Mouse (Mus musculus) MEL (cell line): ENCODE data around the gene Gmps. TPM values are rescaled to one million over a fixed set of nuclear protein-coding genes. Genes with fewer than 3 reads are reported as not detected.

Experiments used
- DNase-seq: peaks from one replicate; pipeline ENCODE4 v3.0.0; 2011; ENCODE audit warnings: low read depth, low spot score
- H3K27ac ChIP-seq: 2 replicates; pipeline ENCODE4 v1.5.1; 2012; ENCODE audit warnings: low read depth, mild to moderate bottlenecking, control low read depth, low read length, moderate library complexity; ENCODE audit not compliant: control insufficient read depth
- H3K27me3 ChIP-seq, 2 experiments: fragments of 150-350 bp in 1 of 2; sonication (generic) in 1 of 2; 2 replicates each; pipeline ENCODE4 v1.6.1; 2012; ENCODE audit warnings: low read length in 2 of 2, mild to moderate bottlenecking in 2 of 2, improper control_type of control experiment in 1 of 2, moderate library complexity in 1 of 2; ENCODE audit not compliant: insufficient read depth in 2 of 2, control insufficient read depth in 1 of 2
- H3K36me3 ChIP-seq, 2 experiments: 2 replicates each; pipeline ENCODE4 v1.6.1; 2012 to 2014; ENCODE audit warnings: low read length in 2 of 2, improper control_type of control experiment in 1 of 2, inconsistent platforms in 1 of 2, mild to moderate bottlenecking in 1 of 2; ENCODE audit not compliant: insufficient read depth in 2 of 2, control insufficient read depth in 1 of 2
- H3K4me1 ChIP-seq, 2 experiments: fragments of 150-350 bp in 1 of 2; sonication (generic) in 1 of 2; 2 replicates each; pipeline ENCODE4 v1.6.1; 2012; ENCODE audit warnings: low read length in 2 of 2, improper control_type of control experiment in 1 of 2, mild to moderate bottlenecking in 1 of 2; ENCODE audit not compliant: insufficient read depth in 2 of 2, control insufficient read depth in 1 of 2
- H3K4me3 ChIP-seq, 2 experiments: fragments of 150-350 bp in 1 of 2; sonication (generic) in 1 of 2; 2 replicates each; pipeline ENCODE4 v1.5.1; 2012; ENCODE audit warnings: low read depth in 2 of 2, low read length in 2 of 2, mild to moderate bottlenecking in 2 of 2, moderate library complexity in 2 of 2, control low read depth in 1 of 2, improper control_type of control experiment in 1 of 2; ENCODE audit not compliant: control insufficient read depth in 1 of 2, insufficient read depth in 1 of 2
- H3K79me2 ChIP-seq: 2 replicates; pipeline ENCODE4 v1.6.1; 2012; ENCODE audit warnings: mild to moderate bottlenecking, low read length, moderate library complexity; ENCODE audit not compliant: control insufficient read depth, poor library complexity, insufficient read depth
- H3K9ac ChIP-seq: 2 replicates; pipeline ENCODE4 v1.6.1; 2012; ENCODE audit warnings: low read depth, mild to moderate bottlenecking, control low read depth, low read length, moderate library complexity; ENCODE audit not compliant: control insufficient read depth, poor library complexity, severe bottlenecking
- H3K9me3 ChIP-seq: fragments of 150-350 bp; sonication (generic); replicated peaks from 2 replicates; pipeline ENCODE4 v1.6.1; 2012; ENCODE audit warnings: mild to moderate bottlenecking, low read length, improper control_type of control experiment, moderate library complexity; ENCODE audit not compliant: insufficient read depth
- CHD1 ChIP-seq: IDR thresholded peaks from 2 replicates; pipeline ENCODE4 v1.6.1; 2012; ENCODE audit warnings: low read depth, mild to moderate bottlenecking, inconsistent platforms, low read length, improper control_type of control experiment
- CHD2 ChIP-seq: IDR thresholded peaks from 2 replicates; pipeline ENCODE4 v1.6.1; 2011; ENCODE audit warnings: low read length, improper control_type of control experiment
- EP300 ChIP-seq, 2 experiments: IDR thresholded peaks; 2 replicates each; pipeline ENCODE4 v1.6.1; 2011; ENCODE audit warnings: improper control_type of control experiment in 2 of 2, low read length in 2 of 2, low read depth in 1 of 2, mild to moderate bottlenecking in 1 of 2
- GABPA ChIP-seq: IDR thresholded peaks from 2 replicates; pipeline ENCODE4 v1.6.1; 2012; ENCODE audit warnings: low read depth, mild to moderate bottlenecking, inconsistent platforms, low read length, improper control_type of control experiment, moderate library complexity
- JUND ChIP-seq: IDR thresholded peaks from 2 replicates; pipeline ENCODE4 v1.6.1; 2011; ENCODE audit warnings: low read depth, mild to moderate bottlenecking, improper control_type of control experiment, low read length
- MAFK ChIP-seq: IDR thresholded peaks from 2 replicates; pipeline ENCODE4 v1.6.1; 2011; ENCODE audit warnings: low read depth, mild to moderate bottlenecking, low read length, improper control_type of control experiment, borderline replicate concordance
- MAZ ChIP-seq: IDR thresholded peaks from 2 replicates; pipeline ENCODE4 v1.6.1; 2012; ENCODE audit warnings: low read depth, mild to moderate bottlenecking, inconsistent platforms, low read length, improper control_type of control experiment
- MXI1 ChIP-seq: IDR thresholded peaks from 2 replicates; pipeline ENCODE4 v1.6.1; 2011; ENCODE audit warnings: mild to moderate bottlenecking, low read depth, low read length, improper control_type of control experiment
- MYC ChIP-seq: IDR thresholded peaks from 2 replicates; pipeline ENCODE4 v1.6.1; 2011; ENCODE audit warnings: low read depth, mild to moderate bottlenecking, low read length, improper control_type of control experiment, moderate library complexity
- NELFE ChIP-seq: IDR thresholded peaks from 2 replicates; pipeline ENCODE4 v1.6.1; 2011; ENCODE audit warnings: low read depth, low read length, improper control_type of control experiment
- POLR2A ChIP-seq, 2 experiments: IDR thresholded peaks; 2 replicates each; pipeline ENCODE4 v1.6.1; 2011 to 2012; ENCODE audit warnings: low read length in 2 of 2, mild to moderate bottlenecking in 2 of 2, control low read depth in 1 of 2, improper control_type of control experiment in 1 of 2, low read depth in 1 of 2, moderate library complexity in 1 of 2; ENCODE audit not compliant: control insufficient read depth in 1 of 2, insufficient read depth in 1 of 2, poor library complexity in 1 of 2
- POLR2AphosphoS2 ChIP-seq: IDR thresholded peaks from 2 replicates; pipeline ENCODE4 v1.6.1; 2011; ENCODE audit warnings: low read length, improper control_type of control experiment
- RAD21 ChIP-seq: IDR thresholded peaks from 2 replicates; pipeline ENCODE4 v1.6.1; 2011; ENCODE audit warnings: mild to moderate bottlenecking, low read depth, low read length, improper control_type of control experiment
- SIN3A ChIP-seq: IDR thresholded peaks from 2 replicates; pipeline ENCODE4 v1.6.1; 2012; ENCODE audit warnings: low read length, improper control_type of control experiment, inconsistent platforms
- TAL1 ChIP-seq: IDR thresholded peaks from 2 replicates; pipeline ENCODE4 v1.6.1; 2012; ENCODE audit warnings: mild to moderate bottlenecking, inconsistent platforms, low read length, moderate library complexity, mixed read lengths
- TBP ChIP-seq: IDR thresholded peaks from 2 replicates; pipeline ENCODE4 v1.8.0; 2011; ENCODE audit warnings: low read depth, low read length, improper control_type of control experiment
- UBTF ChIP-seq: IDR thresholded peaks from 2 replicates; pipeline ENCODE4 v1.6.1; 2012; ENCODE audit warnings: low read depth, mild to moderate bottlenecking, inconsistent platforms, low read length, improper control_type of control experiment, moderate library complexity, borderline replicate concordance; ENCODE audit not compliant: insufficient read depth
- USF2 ChIP-seq, 2 experiments: IDR thresholded peaks; 2 replicates each; pipeline ENCODE4 v1.6.1; 2011 to 2012; ENCODE audit warnings: improper control_type of control experiment in 2 of 2, low read length in 2 of 2, borderline replicate concordance in 1 of 2, inconsistent platforms in 1 of 2, low read depth in 1 of 2, mild to moderate bottlenecking in 1 of 2; ENCODE audit not compliant: insufficient read depth in 1 of 2
- ZMIZ1 ChIP-seq: IDR thresholded peaks from 2 replicates; pipeline ENCODE4 v1.6.1; 2012; ENCODE audit warnings: low read depth, mild to moderate bottlenecking, inconsistent platforms, low read length, improper control_type of control experiment, moderate library complexity
- polyA plus RNA-seq, 2 experiments: library from polyadenylated mRNA; stranded (reverse) in 1 of 2; unstranded in 1 of 2; fragments of >175 nt in 1 of 2; fragments of >200 nt in 1 of 2; gene quantifications; 2 replicates each; pipeline versions ENCODE4 v1.2.1 to v1.2.4; 2012; ENCODE audit warnings: low replicate concordance in 2 of 2, low read depth in 1 of 2; ENCODE audit not compliant: insufficient read length in 2 of 2, insufficient read depth in 1 of 2, missing spikeins in 1 of 2
- total RNA-seq: library from RNA; depleted of rRNA; stranded (reverse); fragments of 300-350 nt; gene quantifications from 2 replicates; pipeline ENCODE4 v1.2.3, GENCODE M21; 2012

Gmps gene
- total and polyA plus RNA-seq, 3 experiments = 31.6 to 59.3 (median 41.8) TPM

DNA sequence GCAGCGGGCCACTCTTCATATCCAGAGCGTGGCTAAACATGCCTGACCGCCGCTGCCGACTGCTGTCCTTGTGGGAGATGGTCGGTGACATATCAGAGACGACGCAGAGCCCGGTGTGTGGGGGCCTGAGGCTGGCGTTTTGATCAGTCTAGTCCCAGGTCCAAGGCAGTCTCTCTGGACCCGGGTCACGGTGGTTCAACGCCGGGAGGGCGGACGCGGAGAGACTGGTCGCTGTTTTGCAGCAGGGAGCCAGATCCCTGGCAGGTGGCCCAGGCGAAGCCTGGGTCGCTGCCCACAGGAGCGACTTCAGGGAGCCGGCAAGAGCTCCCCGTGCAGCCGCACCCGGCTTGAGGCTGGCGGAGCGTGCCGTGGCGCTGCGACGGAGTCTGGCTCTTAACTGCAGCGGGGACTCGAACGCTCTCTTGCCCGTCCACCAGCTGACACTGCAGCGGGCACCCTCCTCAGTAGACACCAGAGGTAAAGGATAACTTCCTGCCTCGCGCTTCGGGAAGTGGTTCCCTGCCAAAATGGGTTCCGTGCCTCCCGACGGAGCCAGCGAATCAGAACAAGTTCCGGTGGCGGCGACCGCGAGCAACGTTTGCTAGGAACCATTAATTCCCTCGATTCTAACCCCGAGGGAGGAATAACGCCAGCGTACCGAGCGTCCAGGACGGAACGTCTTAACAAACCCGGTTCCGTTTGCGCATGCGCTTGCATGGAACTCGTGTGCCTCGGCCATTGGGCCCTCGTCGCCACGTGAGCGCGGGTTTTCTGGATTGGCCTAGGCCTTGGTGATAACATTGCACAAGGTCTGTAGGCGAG lies 11.6 kb upstream of the Gmps start, which contains the start of gene Slc33a1 (continued):
- TF ChIP-seq CHD1 (no peak), UBTF (no peak), GABPA (no peak), POLR2A (IDR thresholded peaks at IDR 0.05; ENCODE audit: control insufficient read depth in 1 of 2, insufficient read depth in 1 of 2, low read depth in 1 of 2, low read length in 2 of 2, poor library complexity in 1 of 2) (peak in 1 of 2 experiments; percentile 78; a peak in 1 of 4 replicates), MAFK (no peak), NELFE (peak; percentile 76), MYC (peak; percentile 96), SIN3A (peak; percentile 97), TBP (peak; percentile 91; the same call in 1 of the 2 replicates), MXI1 (peak; percentile 82), TAL1 (no peak), CHD2 (no peak), RAD21 (no peak), MAZ (peak; percentile 72; the same call in 1 of the 2 replicates), USF2 (IDR thresholded peaks at IDR 0.05; ENCODE audit: borderline replicate concordance in 1 of 2, insufficient read depth in 1 of 2, low read depth in 1 of 2, low read length in 2 of 2) (peak; percentile 79 to 93; a peak in 3 of 4 replicates), JUND (no peak)

- Histone ChIP-seq H3K36me3 (peaks cover 0 to 27% of the 10 kb centered on the region in 2 experiments; a peak in 3 of 4 replicates), H3K79me2 (peaks cover 31% of the 10 kb centered on the region), H3K9ac (peak overlapping the region; percentile 71), H3K9me3 (no peaks in the 10 kb centered on the region), H3K4me3 (peak overlapping the region; percentile 20 to 38), H3K4me1 (peaks cover 6 to 12% of the 10 kb centered on the region in 2 experiments; a peak in 3 of 4 replicates), H3K27ac (peak overlapping the region; percentile 89), H3K27me3 (no peaks in the 10 kb centered on the region)
- no peak for DNase-seq
- TF ChIP-seq POLR2A (IDR thresholded peaks at IDR 0.05; ENCODE audit: control insufficient read depth in 1 of 2, insufficient read depth in 1 of 2, low read depth in 1 of 2, low read length in 2 of 2, poor library complexity in 1 of 2) = peak in 1 of 2 experiments; percentile 94; a peak in 1 of 4 replicates
- peak; percentile 82; the same call in 1 of the 2 replicates for TF ChIP-seq POLR2AphosphoS2
- peak; percentile 37; the same call in 1 of the 2 replicates for TF ChIP-seq ZMIZ1
- TF ChIP-seq TBP = peak; percentile 71; the same call in 1 of the 2 replicates
- no peak for TF ChIP-seq EP300 (IDR thresholded peaks at IDR 0.05; ENCODE audit: low read depth in 1 of 2, low read length in 2 of 2)
These were observed 11.0 kb upstream of the Gmps start for GRCm38 (mm10) chr3:63964922-63965249.
